Mouse (Mus musculus): Measurements from ENCODE around the gene H1fx. TPM values are rescaled to one million over a fixed set of nuclear protein-coding genes. Genes with fewer than 3 reads are reported as not detected.
"Not testable (repeated sequence)": the region's sequence is repeated elsewhere in the genome, so short reads cannot be mapped to it uniquely, and the experiment has no call there.

H1fx gene
- polyA plus RNA-seq, 1 experiment, result 0.44 TPM

GRCm38 (mm10) chr6:87991886-87992285, 10.4 kb upstream of the H1fx start:
- Histone ChIP-seq H3K9me3 (ENCODE audit: control insufficient read depth, low read length) (no peaks in the 10 kb centered on the region), H3K4me1 (ENCODE audit: control insufficient read depth) (peaks cover 16% of the 10 kb centered on the region), H3K4me3 (replicated peaks) (no peak overlapping the region), H3K27me3 (ENCODE audit: control insufficient read depth) (no peaks in the 10 kb centered on the region), H3K36me3 (ENCODE audit: control insufficient read depth) (peaks cover 2% of the 10 kb centered on the region; the same call in 1 of the 2 replicates)
- TF ChIP-seq TAL1 (IDR thresholded peaks at IDR 0.05; ENCODE audit: low read length) (no peak), GATA1 (IDR thresholded peaks at IDR 0.05; ENCODE audit: low read length) (no peak)

GRCm38 (mm10) chr6:87991216-87991615, 9.8 kb upstream of the H1fx start:
- no peaks in the 10 kb centered on the region for H3K9me3 ChIP-seq (ENCODE audit: control insufficient read depth, low read length)
- peaks cover 16% of the 10 kb centered on the region for H3K4me1 ChIP-seq (ENCODE audit: control insufficient read depth)
- peaks cover 2% of the 10 kb centered on the region; the same call in 1 of the 2 replicates for H3K27me3 ChIP-seq (ENCODE audit: control insufficient read depth)
- TF ChIP-seq GATA1 (IDR thresholded peaks at IDR 0.05; ENCODE audit: low read length) (no peak), TAL1 (IDR thresholded peaks at IDR 0.05; ENCODE audit: low read length) (no peak)
- H3K4me3 ChIP-seq (replicated peaks), result no peak overlapping the region
- H3K36me3 ChIP-seq (ENCODE audit: control insufficient read depth), result no peaks in the 10 kb centered on the region

- no peak overlapping the region for H3K4me3 ChIP-seq (replicated peaks)
- H3K9me3 ChIP-seq (ENCODE audit: control insufficient read depth, low read length), result no peaks in the 10 kb centered on the region; the same call in 1 of the 2 replicates
- H3K4me1 ChIP-seq (ENCODE audit: control insufficient read depth), result peaks cover 3% of the 10 kb centered on the region; the same call in 1 of the 2 replicates
- TF ChIP-seq GATA1 (IDR thresholded peaks at IDR 0.05; ENCODE audit: low read length) (no peak), TAL1 (IDR thresholded peaks at IDR 0.05; ENCODE audit: low read length) (no peak)
- peaks cover 64% of the 10 kb centered on the region for H3K27me3 ChIP-seq (ENCODE audit: control insufficient read depth)
- H3K36me3 ChIP-seq (ENCODE audit: control insufficient read depth), result no peaks in the 10 kb centered on the region
Measured at GRCm38 (mm10) chr6:87982506-87982905, 1.1 kb upstream of the H1fx start.

- Histone ChIP-seq H3K27me3 (ENCODE audit: control insufficient read depth) (peaks cover 61% of the 10 kb centered on the region), H3K36me3 (ENCODE audit: control insufficient read depth) (no peaks in the 10 kb centered on the region), H3K9me3 (ENCODE audit: control insufficient read depth, low read length) (no peaks in the 10 kb centered on the region; the same call in 1 of the 2 replicates), H3K4me1 (ENCODE audit: control insufficient read depth) (peaks cover 3% of the 10 kb centered on the region; the same call in 1 of the 2 replicates), H3K4me3 (replicated peaks) (peak overlapping the region; percentile 52)
- TF ChIP-seq TAL1 (IDR thresholded peaks at IDR 0.05; ENCODE audit: low read length) (no peak), GATA1 (IDR thresholded peaks at IDR 0.05; ENCODE audit: low read length) (no peak)
Measured at GRCm38 (mm10) chr6:87981030-87981485, 379 bp downstream of the H1fx start.

GRCm38 (mm10) chr6:87980374-87981029, 935 bp downstream of the H1fx start:
- Histone ChIP-seq H3K9me3 (ENCODE audit: control insufficient read depth, low read length) (no peaks in the 10 kb centered on the region; the same call in 1 of the 2 replicates), H3K36me3 (ENCODE audit: control insufficient read depth) (no peaks in the 10 kb centered on the region), H3K4me3 (replicated peaks) (peak overlapping the region; percentile 52), H3K27me3 (ENCODE audit: control insufficient read depth) (peaks cover 61% of the 10 kb centered on the region), H3K4me1 (ENCODE audit: control insufficient read depth) (peaks cover 3% of the 10 kb centered on the region; the same call in 1 of the 2 replicates)
- TF ChIP-seq TAL1 (IDR thresholded peaks at IDR 0.05; ENCODE audit: low read length) (no peak), GATA1 (IDR thresholded peaks at IDR 0.05; ENCODE audit: low read length) (no peak)

GRCm38 (mm10) chr6:87979728-87980127, 1.7 kb downstream of the H1fx start:
- no peak overlapping the region for H3K4me3 ChIP-seq (replicated peaks)
- no peaks in the 10 kb centered on the region; the same call in 1 of the 2 replicates for H3K9me3 ChIP-seq (ENCODE audit: control insufficient read depth, low read length)
- no peaks in the 10 kb centered on the region for H3K36me3 ChIP-seq (ENCODE audit: control insufficient read depth)
- H3K4me1 ChIP-seq (ENCODE audit: control insufficient read depth), result peaks cover 3% of the 10 kb centered on the region; the same call in 1 of the 2 replicates
- H3K27me3 ChIP-seq (ENCODE audit: control insufficient read depth), result peaks cover 61% of the 10 kb centered on the region
- TF ChIP-seq TAL1 (IDR thresholded peaks at IDR 0.05; ENCODE audit: low read length) (no peak), GATA1 (IDR thresholded peaks at IDR 0.05; ENCODE audit: low read length) (no peak)

- H3K4me3 ChIP-seq (replicated peaks), result no peak overlapping the region
- H3K36me3 ChIP-seq (ENCODE audit: control insufficient read depth), result no peaks in the 10 kb centered on the region
- no peak for TF ChIP-seq TAL1 (IDR thresholded peaks at IDR 0.05; ENCODE audit: low read length)
- TF ChIP-seq GATA1 (IDR thresholded peaks at IDR 0.05; ENCODE audit: low read length), result no peak
- no peaks in the 10 kb centered on the region for H3K4me1 ChIP-seq (ENCODE audit: control insufficient read depth)
- H3K27me3 ChIP-seq (ENCODE audit: control insufficient read depth), result peaks cover 2% of the 10 kb centered on the region; the same call in 1 of the 2 replicates
- H3K9me3 ChIP-seq (ENCODE audit: control insufficient read depth, low read length), result no peaks in the 10 kb centered on the region
Measured at GRCm38 (mm10) chr6:87970041-87970440, 11.4 kb downstream of the H1fx start.

GRCm38 (mm10) chr6:87962457-87962856, 19.0 kb downstream of the H1fx start:
- H3K27me3 ChIP-seq (ENCODE audit: control insufficient read depth); H3K36me3 ChIP-seq (ENCODE audit: control insufficient read depth); H3K4me1 ChIP-seq (ENCODE audit: control insufficient read depth); H3K4me3 ChIP-seq (replicated peaks): not testable (repeated sequence)
- H3K9me3 ChIP-seq (ENCODE audit: control insufficient read depth, low read length), result peaks cover 14% of the 10 kb centered on the region

- Histone ChIP-seq H3K27me3 (ENCODE audit: control insufficient read depth) (no peaks in the 10 kb centered on the region), H3K36me3 (ENCODE audit: control insufficient read depth) (peaks cover 5% of the 10 kb centered on the region), H3K4me1 (ENCODE audit: control insufficient read depth) (no peaks in the 10 kb centered on the region; the same call in 1 of the 2 replicates), H3K4me3 (replicated peaks) (no peak overlapping the region), H3K9me3 (ENCODE audit: control insufficient read depth, low read length) (peaks cover 2% of the 10 kb centered on the region; the same call in 1 of the 2 replicates)
- no peak for TF ChIP-seq TAL1 (IDR thresholded peaks at IDR 0.05; ENCODE audit: low read length)
- no peak for TF ChIP-seq GATA1 (IDR thresholded peaks at IDR 0.05; ENCODE audit: low read length)
Measured at GRCm38 (mm10) chr6:87942179-87942578, 39.3 kb downstream of the H1fx start.

All from erythroblast, embryonic 14.5 days (primary cell).